Mouse (Mus musculus) liver, embryonic 11.5 days (tissue): Measurements from ENCODE around the gene Myo16. TPM values are rescaled to one million over a fixed set of nuclear protein-coding genes. Genes with fewer than 3 reads are reported as not detected.

ENCODE experiments used
- ATAC-seq: fragments of 200-750 bp; cut with Nextera tagmentation; replicated peaks from 2 replicates; pipeline ENCODE4 v1.8.0; 2017; ENCODE audit warnings: moderate number of reproducible peaks, mild to moderate bottlenecking, moderate TSS enrichment, moderate library complexity; ENCODE audit not compliant: low FRiP score
- DNase-seq: peaks from one replicate; pipeline ENCODE4 v3.0.0-alpha.2; 2017; ENCODE audit warnings: low spot score
- H3K27ac ChIP-seq: fragments of 300-500 bp; sonication (generic); 2 replicates; pipeline ENCODE4 v1.5.1; 2014; ENCODE audit warnings: mild to moderate bottlenecking, low read depth, low read length, control low read depth
- H3K27me3 ChIP-seq: fragments of 300-500 bp; sonication (generic); replicated peaks from 2 replicates; pipeline ENCODE4 v1.6.1; 2014; ENCODE audit warnings: low read length, mixed read lengths; ENCODE audit not compliant: control insufficient read depth, insufficient read depth
- H3K36me3 ChIP-seq: fragments of 300-500 bp; sonication (generic); 2 replicates; pipeline ENCODE4 v1.6.1; 2014; ENCODE audit warnings: mild to moderate bottlenecking, low read length, moderate library complexity, mixed read lengths; ENCODE audit not compliant: control insufficient read depth, insufficient read depth
- H3K4me1 ChIP-seq: fragments of 300-500 bp; sonication (generic); replicated peaks from 2 replicates; pipeline ENCODE4 v1.6.1; 2014; ENCODE audit warnings: low read length, mixed read lengths; ENCODE audit not compliant: control insufficient read depth, insufficient read depth
- H3K4me2 ChIP-seq: fragments of 300-500 bp; sonication (generic); 2 replicates; pipeline ENCODE4 v1.6.1; 2014; ENCODE audit warnings: mild to moderate bottlenecking, control low read depth, moderate library complexity
- H3K4me3 ChIP-seq: fragments of 300-500 bp; sonication (generic); 2 replicates; pipeline ENCODE4 v1.5.1; 2014; ENCODE audit warnings: low read depth, low read length, control low read depth
- H3K9ac ChIP-seq: fragments of 300-500 bp; sonication (generic); 2 replicates; pipeline ENCODE4 v1.6.1; 2014; ENCODE audit warnings: low read depth, low read length, control low read depth
- H3K9me3 ChIP-seq: fragments of 300-500 bp; sonication (generic); 2 replicates; pipeline ENCODE4 v1.6.1; 2016; ENCODE audit warnings: low read length, inconsistent platforms, mixed read lengths; ENCODE audit not compliant: control insufficient read depth
- WGBS: fragments of 180-500 bp; shearing (Covaris S2); extraction: QIAGEN DNeasy Blood & Tissue Kit; methylation state at CpG from one replicate; pipeline ENCODE4 v1.1.7; 2014; 5-methylcytosine and 5-hydroxymethylcytosine counted together
- polyA plus RNA-seq: library from polyadenylated mRNA; unstranded; fragments of >200 nt; fragmentation: Nextera tagmentation; extraction: Ambion mirVana; gene quantifications from 2 replicates; pipeline ENCODE4 v1.2.1, GENCODE M21; 2014

Gene Myo16
- polyA plus RNA-seq, 1 experiment from 2014 or later, result 0.07 TPM

DNA sequence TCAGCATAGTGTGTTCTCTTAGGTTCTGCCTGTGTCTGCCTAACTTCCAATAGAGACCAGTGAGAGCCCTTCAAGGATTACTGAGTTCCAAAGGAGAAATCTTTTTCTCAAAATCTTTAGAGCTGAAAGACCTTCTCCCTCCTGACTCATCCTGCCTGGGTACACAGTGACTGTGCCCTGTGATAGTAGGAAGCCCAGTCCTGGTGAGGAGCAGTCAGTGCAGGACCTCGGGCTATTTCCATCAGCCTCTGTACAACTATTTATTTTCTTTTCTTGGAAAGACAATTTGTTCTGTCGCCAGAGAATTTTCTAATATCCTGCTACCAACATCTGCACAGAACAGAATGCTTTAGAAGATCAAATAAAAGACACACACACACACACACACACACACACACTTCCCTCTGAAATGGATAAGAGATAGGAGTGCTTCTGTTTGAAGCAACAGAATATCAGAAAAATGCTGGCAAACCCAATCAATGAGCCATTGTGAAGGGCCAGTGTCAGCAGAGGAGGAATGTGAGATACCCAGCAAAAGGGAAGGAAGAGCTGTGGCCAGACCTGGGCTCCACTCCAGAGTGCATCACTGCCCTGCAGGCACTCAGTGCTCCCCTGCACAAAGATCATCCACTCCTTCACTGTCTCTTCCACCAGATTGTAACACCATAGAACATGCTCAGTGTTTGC, 518.3 kb downstream of the Myo16 start:
- DNase-seq, result no peak
- H3K27me3 ChIP-seq, result no peaks in the 10 kb centered on the region
- ATAC-seq, result no peak
- no peak overlapping the region for H3K4me3 ChIP-seq
- 59% methylated on average over 2 of the region's 2 CpGs for WGBS
- H3K27ac ChIP-seq, result no peak overlapping the region
- no peaks in the 10 kb centered on the region for H3K36me3 ChIP-seq
- no peak overlapping the region for H3K4me2 ChIP-seq
- no peak overlapping the region for H3K9ac ChIP-seq
- H3K9me3 ChIP-seq, result no peaks in the 10 kb centered on the region
- no peaks in the 10 kb centered on the region for H3K4me1 ChIP-seq

DNA sequence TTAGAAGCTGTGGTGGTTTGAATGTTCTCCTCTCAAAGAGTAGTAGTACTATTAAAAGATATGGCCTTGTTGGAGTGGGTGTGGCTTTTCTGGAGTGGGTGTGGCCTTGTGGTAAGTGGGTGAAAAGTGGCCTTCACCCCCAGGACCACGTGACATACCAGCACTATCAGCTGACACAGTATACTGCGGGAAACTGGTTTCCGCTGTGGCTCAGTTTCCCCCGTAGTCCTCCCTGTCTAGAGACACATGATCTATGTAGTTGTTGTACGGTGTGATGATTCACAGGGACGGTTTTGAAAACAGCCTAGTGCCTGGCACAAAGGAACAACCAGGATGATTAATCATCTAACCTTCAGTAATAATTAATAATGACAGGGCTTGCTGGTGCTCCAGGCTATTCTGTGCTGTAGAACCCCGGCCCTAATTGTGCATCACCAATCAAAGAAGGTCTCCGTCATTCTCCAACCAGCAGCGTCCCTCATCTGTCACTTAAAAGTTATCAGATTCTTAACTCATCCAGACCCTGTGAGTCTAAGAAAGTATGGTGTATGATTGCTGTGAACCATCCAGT, 524.2 kb downstream of the Myo16 start:
- ATAC-seq, result no peak
- no peaks in the 10 kb centered on the region for H3K4me1 ChIP-seq
- 76% methylated on average over 9 of the region's 9 CpGs for WGBS
- DNase-seq, result no peak
- H3K27me3 ChIP-seq, result no peaks in the 10 kb centered on the region
- no peak overlapping the region for H3K4me2 ChIP-seq
- no peak overlapping the region for H3K9ac ChIP-seq
- no peak overlapping the region for H3K4me3 ChIP-seq
- no peak overlapping the region for H3K27ac ChIP-seq
- no peaks in the 10 kb centered on the region for H3K36me3 ChIP-seq
- no peaks in the 10 kb centered on the region for H3K9me3 ChIP-seq

DNA sequence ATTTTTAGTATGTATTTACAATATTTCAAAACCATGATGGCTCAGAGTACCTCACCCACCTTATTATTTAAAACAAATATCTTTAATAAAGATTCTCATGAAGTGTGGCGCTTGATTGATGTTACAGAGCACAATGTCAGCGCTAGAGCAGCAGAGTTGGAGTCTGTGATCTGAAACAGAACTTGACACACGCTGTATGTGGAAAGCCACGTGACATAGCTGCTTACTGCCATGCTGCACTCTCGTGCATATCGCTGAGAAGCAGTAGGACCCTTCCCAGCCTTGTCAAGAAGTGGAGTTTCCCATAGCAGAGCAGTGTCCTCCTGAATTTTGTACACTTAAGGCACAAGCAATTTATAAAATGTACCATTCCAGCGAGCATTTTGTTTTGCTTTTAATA, 528.2 kb downstream of the Myo16 start:
- ATAC-seq (no peak), DNase-seq (no peak)
- no peaks in the 10 kb centered on the region for H3K36me3 ChIP-seq
- H3K4me3 ChIP-seq, result no peak overlapping the region
- WGBS, result 71% methylated on average over 7 of the region's 7 CpGs
- no peak overlapping the region for H3K4me2 ChIP-seq
- peaks cover 4% of the 10 kb centered on the region; the same call in 1 of the 2 replicates for H3K27me3 ChIP-seq
- no peaks in the 10 kb centered on the region for H3K9me3 ChIP-seq
- H3K9ac ChIP-seq, result no peak overlapping the region
- H3K27ac ChIP-seq, result no peak overlapping the region
- no peaks in the 10 kb centered on the region for H3K4me1 ChIP-seq

DNA sequence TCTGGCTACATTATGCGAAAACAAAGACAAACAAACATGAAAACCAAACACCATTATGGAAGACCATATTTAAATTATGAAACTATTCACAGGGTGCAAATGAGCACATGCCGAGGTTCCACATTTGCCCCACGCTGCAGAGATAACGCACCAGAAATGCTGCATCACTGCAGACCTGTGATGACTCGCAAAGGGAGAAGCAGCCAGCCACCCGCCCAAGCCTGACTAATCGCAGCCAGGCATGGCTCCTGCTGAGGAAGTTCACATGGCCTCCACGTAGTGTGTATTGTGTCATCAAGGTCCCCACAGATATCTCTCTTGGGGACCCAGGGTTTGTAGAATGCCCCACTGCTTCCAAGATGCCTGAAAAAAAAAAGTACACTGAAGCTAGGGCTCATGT, 529.4 kb downstream of the Myo16 start:
- no peak overlapping the region for H3K9ac ChIP-seq
- ATAC-seq (no peak), DNase-seq (no peak)
- no peak overlapping the region for H3K27ac ChIP-seq
- peaks cover 4% of the 10 kb centered on the region; the same call in 1 of the 2 replicates for H3K27me3 ChIP-seq
- no peak overlapping the region for H3K4me3 ChIP-seq
- H3K4me1 ChIP-seq, result no peaks in the 10 kb centered on the region; the same call in 1 of the 2 replicates
- H3K4me2 ChIP-seq, result no peak overlapping the region
- no peaks in the 10 kb centered on the region for H3K9me3 ChIP-seq
- no peaks in the 10 kb centered on the region for H3K36me3 ChIP-seq
- 44% methylated on average over 8 of the region's 8 CpGs for WGBS

Other genes with a start within 250 kb of the Myo16 start
- 3.6 and 3.7 TPM in 2 replicates for gene Lig4, start 176.2 kb upstream of the Myo16 start, polyA plus RNA-seq
- 10.9 and 12.8 TPM in 2 replicates for gene Abhd13, start 176.2 kb upstream of the Myo16 start, polyA plus RNA-seq
- gene Tnfsf13b, start 147.4 kb upstream of the Myo16 start, polyA plus RNA-seq, result 0.25 and 0.30 TPM in 2 replicates